Mouse (Mus musculus) T-cell, adult 2 months (primary cell): ENCODE data around the gene Tac4.

Source experiments
- DNase-seq: peaks from one replicate; pipeline ENCODE4 v3.0.0; 2022; ENCODE audit warnings: low spot score

Tac4 gene

GRCm38 (mm10) chr11:95263816-95264454, 2.6 kb downstream of the Tac4 start:
- DNase-seq, result no peak

GRCm38 (mm10) chr11:95264455-95265013, 3.2 kb downstream of the Tac4 start:
- DNase-seq, result no peak

- DNase-seq, result no peak
These were observed 5.4 kb downstream of the Tac4 start for GRCm38 (mm10) chr11:95266540-95267245.

- no peak for DNase-seq
These were observed 12.3 kb downstream of the Tac4 start for GRCm38 (mm10) chr11:95273661-95274060.

GRCm38 (mm10) chr11:95274613-95275012, 13.3 kb downstream of the Tac4 start:
- no peak for DNase-seq

GRCm38 (mm10) chr11:95276056-95276455, 14.7 kb downstream of the Tac4 start:
- DNase-seq, result no peak

- DNase-seq, result no peak
These were observed 17.8 kb downstream of the Tac4 start for GRCm38 (mm10) chr11:95279061-95279659.

GRCm38 (mm10) chr11:95282331-95282730, 21.0 kb downstream of the Tac4 start:
- DNase-seq, result no peak

- DNase-seq, result no peak
These were observed 30.7 kb downstream of the Tac4 start for GRCm38 (mm10) chr11:95291998-95292397.

GRCm38 (mm10) chr11:95293017-95293624, 31.8 kb downstream of the Tac4 start:
- DNase-seq, result no peak

- DNase-seq, result no peak
These were observed 34.4 kb downstream of the Tac4 start for GRCm38 (mm10) chr11:95295736-95296135.

- DNase-seq, result peak; percentile 42
These were observed 36.8 kb downstream of the Tac4 start for GRCm38 (mm10) chr11:95298146-95298545.

GRCm38 (mm10) chr11:95299886-95300285, 38.6 kb downstream of the Tac4 start:
- DNase-seq, result no peak

- DNase-seq, result no peak
These were observed 40.4 kb downstream of the Tac4 start for GRCm38 (mm10) chr11:95301772-95302171.

GRCm38 (mm10) chr11:95305600-95305999, 44.3 kb downstream of the Tac4 start:
- DNase-seq, result no peak

GRCm38 (mm10) chr11:95307526-95307925, 46.2 kb downstream of the Tac4 start:
- no peak for DNase-seq

GRCm38 (mm10) chr11:95309510-95310006, 48.2 kb downstream of the Tac4 start:
- DNase-seq, result peak; percentile 97

GRCm38 (mm10) chr11:95310007-95310647, 48.8 kb downstream of the Tac4 start, which contains the start of gene Kat7:
Gene Kat7 (minus strand): TSS chr11:95310246.
- peak; percentile 98 for DNase-seq

- DNase-seq, result no peak
These were observed 49.5 kb downstream of the Tac4 start for GRCm38 (mm10) chr11:95310648-95311424.

- DNase-seq, result no peak
These were observed 50.1 kb downstream of the Tac4 start for GRCm38 (mm10) chr11:95311425-95311807.
